Mouse (Mus musculus): ENCODE results near the gene E330009J07Rik. TPM values are rescaled to one million over a fixed set of nuclear protein-coding genes. Genes with fewer than 3 reads are reported as not detected.
A peak's percentile ranks its signal among the peaks of the same experiment; 100 is the strongest.

The E330009J07Rik gene
- 22.4 and 23.6 TPM in 2 replicates for polyA plus RNA-seq (2014; fragmentation: Nextera tagmentation; extraction: Ambion mirVana)

DNA sequence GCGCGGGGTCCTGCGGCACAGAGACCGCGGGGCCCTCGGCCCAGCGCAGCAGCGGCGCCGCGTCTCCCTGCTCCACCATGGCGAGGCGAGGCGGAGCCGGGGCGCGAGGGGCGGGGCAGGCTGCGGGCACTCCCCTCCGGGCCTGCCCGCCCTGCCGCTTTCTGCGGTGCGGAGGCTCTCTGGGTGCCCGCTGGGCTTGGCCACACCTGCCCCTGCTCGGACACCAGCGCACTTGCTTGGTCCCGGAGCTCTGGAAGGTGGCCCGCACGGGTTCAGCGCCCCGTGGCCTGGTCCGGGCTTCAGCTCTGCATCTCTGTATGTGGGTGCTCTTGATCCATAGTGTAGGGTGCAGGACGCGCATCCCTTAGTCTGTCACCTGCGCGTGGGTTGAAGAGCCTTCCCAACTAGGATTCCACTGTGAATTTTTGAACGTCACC, at the start of gene E330009J07Rik:
Gene E330009J07Rik, minus strand, starts transcription at position 89 of the 437 bp plus-strand sequence.
- Histone ChIP-seq H3K4me2 (replicated peaks; ENCODE audit: low read depth, low read length) (peak within 1 kb of the TSS; percentile 54), H3K36me3 (ENCODE audit: control insufficient read depth, insufficient read depth, low read length) (no peaks in the 10 kb centered on the region), H3K27ac (ENCODE audit: low read length) (peak within 1 kb of the TSS; percentile 66; the same call in 1 of the 2 replicates), H3K4me1 (ENCODE audit: control insufficient read depth, insufficient read depth, low read length) (peaks cover 7% of the 10 kb centered on the region; the same call in 1 of the 2 replicates), H3K4me3 (ENCODE audit: low read depth, low read length) (peak within 1 kb of the TSS; percentile 74), H3K27me3 (ENCODE audit: control insufficient read depth, insufficient read depth, low read length) (no peaks in the 10 kb centered on the region), H3K9ac (replicated peaks; ENCODE audit: low read depth, low read length) (peak within 1 kb of the TSS; percentile 69), H3K9me3 (ENCODE audit: control insufficient read depth, low read depth, low read length) (no peaks in the 10 kb centered on the region)
- under 1% methylated on average over 37 of the region's 38 CpGs for WGBS
- peak; percentile 92 for ATAC-seq (ENCODE audit: insufficient number of reproducible peaks, insufficient read depth, low FRiP score, low read depth)

DNA sequence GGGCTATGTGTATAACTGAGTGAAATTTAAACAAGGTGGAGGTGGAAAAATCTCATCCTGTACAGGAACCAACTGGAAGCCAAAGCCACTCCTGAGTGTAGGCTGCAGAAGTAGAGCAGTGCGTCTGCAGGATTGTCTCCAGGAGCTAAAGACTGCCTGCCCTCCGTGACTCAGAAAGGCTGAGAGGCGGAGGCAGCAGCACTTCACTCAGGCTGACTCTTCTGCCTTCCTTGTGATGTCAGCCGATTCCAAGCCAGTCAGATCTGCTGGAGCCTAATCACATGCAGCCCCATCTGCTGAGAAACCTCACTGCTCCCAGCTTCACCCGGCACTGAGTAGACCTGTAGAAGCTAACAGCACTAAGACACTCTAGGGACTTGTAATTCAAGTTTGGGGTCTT, 46.4 kb upstream of the E330009J07Rik start:
- H3K9ac ChIP-seq (replicated peaks; ENCODE audit: low read depth, low read length), result no peak overlapping the region
- H3K27ac ChIP-seq (ENCODE audit: low read length), result no peak overlapping the region
- 87% methylated on average over 5 of the region's 5 CpGs for WGBS
- H3K4me2 ChIP-seq (replicated peaks; ENCODE audit: low read depth, low read length), result no peak overlapping the region
- no peaks in the 10 kb centered on the region for H3K27me3 ChIP-seq (ENCODE audit: control insufficient read depth, insufficient read depth, low read length)
- no peak for ATAC-seq (ENCODE audit: insufficient number of reproducible peaks, insufficient read depth, low FRiP score, low read depth)
- no peaks in the 10 kb centered on the region for H3K9me3 ChIP-seq (ENCODE audit: control insufficient read depth, low read depth, low read length)
- H3K4me3 ChIP-seq (ENCODE audit: low read depth, low read length), result no peak overlapping the region
- no peaks in the 10 kb centered on the region for H3K4me1 ChIP-seq (ENCODE audit: control insufficient read depth, insufficient read depth, low read length)
- H3K36me3 ChIP-seq (ENCODE audit: control insufficient read depth, insufficient read depth, low read length), result peaks cover 42% of the 10 kb centered on the region

DNA sequence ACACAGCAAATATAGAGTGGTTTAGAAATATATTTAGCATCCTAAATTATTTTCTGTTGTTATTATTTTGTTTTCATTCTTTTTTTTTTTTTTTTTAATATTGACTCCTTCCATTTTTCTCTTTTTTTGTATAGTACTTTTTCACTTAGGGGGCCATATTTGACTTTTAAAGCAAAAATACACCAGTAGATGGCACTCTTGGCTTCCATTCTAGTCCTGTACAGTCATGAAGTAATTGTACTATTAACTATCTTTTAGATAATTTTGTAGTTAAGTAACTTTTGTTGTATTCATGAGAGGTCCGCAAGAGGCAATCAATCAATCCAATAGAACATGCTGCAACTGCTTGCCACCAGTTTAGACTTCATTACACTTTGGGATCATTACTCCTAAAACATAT, 43.8 kb upstream of the E330009J07Rik start:
- H3K4me1 ChIP-seq (ENCODE audit: control insufficient read depth, insufficient read depth, low read length), result no peaks in the 10 kb centered on the region
- no peak overlapping the region for H3K27ac ChIP-seq (ENCODE audit: low read length)
- H3K4me3 ChIP-seq (ENCODE audit: low read depth, low read length), result no peak overlapping the region
- peaks cover 63% of the 10 kb centered on the region for H3K36me3 ChIP-seq (ENCODE audit: control insufficient read depth, insufficient read depth, low read length)
- H3K4me2 ChIP-seq (replicated peaks; ENCODE audit: low read depth, low read length), result no peak overlapping the region
- H3K27me3 ChIP-seq (ENCODE audit: control insufficient read depth, insufficient read depth, low read length), result no peaks in the 10 kb centered on the region
- no peaks in the 10 kb centered on the region; the same call in 1 of the 2 replicates for H3K9me3 ChIP-seq (ENCODE audit: control insufficient read depth, low read depth, low read length)
- WGBS, result 72% methylated on average over 1 of the region's 1 CpGs
- no peak overlapping the region for H3K9ac ChIP-seq (replicated peaks; ENCODE audit: low read depth, low read length)
- no peak for ATAC-seq (ENCODE audit: insufficient number of reproducible peaks, insufficient read depth, low FRiP score, low read depth)

DNA sequence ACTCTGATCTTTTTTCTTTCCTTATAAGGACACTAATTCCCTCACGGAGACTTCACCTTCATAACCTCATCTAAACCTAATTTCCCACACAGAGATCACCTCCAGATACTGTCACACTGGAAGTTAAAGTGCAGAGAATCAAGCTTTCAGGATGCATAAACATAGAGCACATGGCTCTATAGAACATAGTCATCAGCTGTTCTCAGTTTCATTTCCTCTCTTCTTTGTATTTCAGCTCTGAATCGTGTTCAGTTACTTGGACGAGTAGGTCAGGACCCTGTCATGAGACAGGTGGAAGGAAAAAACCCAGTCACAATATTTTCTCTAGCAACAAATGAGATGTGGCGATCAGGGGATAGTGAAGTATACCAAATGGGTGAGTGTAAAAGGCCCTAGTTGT, 40.2 kb upstream of the E330009J07Rik start:
- no peak for ATAC-seq (ENCODE audit: insufficient number of reproducible peaks, insufficient read depth, low FRiP score, low read depth)
- no peak overlapping the region for H3K4me3 ChIP-seq (ENCODE audit: low read depth, low read length)
- H3K9me3 ChIP-seq (ENCODE audit: control insufficient read depth, low read depth, low read length), result no peaks in the 10 kb centered on the region; the same call in 1 of the 2 replicates
- H3K4me1 ChIP-seq (ENCODE audit: control insufficient read depth, insufficient read depth, low read length), result peaks cover 4% of the 10 kb centered on the region; the same call in 1 of the 2 replicates
- H3K36me3 ChIP-seq (ENCODE audit: control insufficient read depth, insufficient read depth, low read length), result peaks cover 37% of the 10 kb centered on the region
- H3K27me3 ChIP-seq (ENCODE audit: control insufficient read depth, insufficient read depth, low read length), result no peaks in the 10 kb centered on the region
- H3K4me2 ChIP-seq (replicated peaks; ENCODE audit: low read depth, low read length), result no peak overlapping the region
- WGBS, result 90% methylated on average over 4 of the region's 4 CpGs
- no peak overlapping the region for H3K27ac ChIP-seq (ENCODE audit: low read length)
- no peak overlapping the region for H3K9ac ChIP-seq (replicated peaks; ENCODE audit: low read depth, low read length)

DNA sequence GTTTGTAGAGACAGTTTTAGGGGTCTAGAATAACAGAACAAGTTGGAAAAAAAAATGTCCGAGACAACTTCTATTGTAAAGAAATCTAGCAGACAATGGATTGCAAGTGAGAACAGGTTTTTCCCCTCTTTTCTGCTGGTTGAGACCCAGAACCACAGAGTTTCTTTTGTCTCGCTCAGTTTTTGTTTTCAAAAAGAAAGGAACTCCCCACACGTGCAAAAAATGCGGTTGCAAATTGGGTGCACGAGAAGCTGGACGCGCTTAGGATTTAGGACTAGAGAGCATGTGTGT, 35.7 kb upstream of the E330009J07Rik start:
- WGBS, result 0% methylated on average over 7 of the region's 7 CpGs
- ATAC-seq (ENCODE audit: insufficient number of reproducible peaks, insufficient read depth, low FRiP score, low read depth), result no peak
- no peaks in the 10 kb centered on the region; the same call in 1 of the 2 replicates for H3K9me3 ChIP-seq (ENCODE audit: control insufficient read depth, low read depth, low read length)

DNA sequence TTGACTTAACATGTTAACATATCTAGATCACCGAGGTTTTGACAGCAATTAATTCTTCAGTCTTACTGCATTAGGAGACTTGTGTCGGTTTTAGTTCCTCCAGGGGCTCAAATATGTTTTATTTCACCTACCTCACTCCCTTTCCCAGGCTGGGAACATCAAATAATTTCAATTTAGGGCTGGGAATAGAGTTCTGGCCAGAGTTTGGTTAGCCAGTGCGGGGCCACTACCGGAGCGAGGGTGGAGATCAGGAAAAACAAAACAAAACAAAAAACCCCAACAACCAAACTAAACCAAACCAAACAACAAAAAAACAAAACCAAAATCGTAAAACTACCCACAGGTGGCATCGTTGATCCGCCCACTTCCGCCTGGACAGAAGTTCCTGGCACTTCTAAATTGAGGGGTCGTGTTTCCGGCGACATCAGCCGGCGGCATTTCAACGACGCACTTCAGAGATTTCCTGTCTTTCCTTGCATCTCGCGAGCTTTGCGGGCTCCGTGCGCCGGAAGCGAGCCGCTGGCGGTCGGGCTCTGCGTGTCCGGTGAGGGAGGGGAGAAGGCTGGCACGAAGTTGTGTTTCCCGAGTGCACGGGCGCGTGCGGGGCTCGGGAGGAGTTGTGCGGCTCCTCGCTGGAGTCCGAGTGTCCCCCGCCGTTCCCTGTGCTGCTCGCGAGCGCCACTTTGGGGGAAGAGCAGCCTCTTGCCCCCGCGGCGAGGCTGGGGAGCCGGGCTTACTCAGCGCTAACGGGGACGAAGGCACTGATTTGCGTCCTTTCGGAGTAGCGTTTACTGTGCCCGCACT, 35.2 kb upstream of the E330009J07Rik start, which contains the start of gene Ssbp1:
Gene Ssbp1, plus strand, starts transcription at position 437 of the 804 bp plus-strand sequence.
- ATAC-seq (ENCODE audit: insufficient number of reproducible peaks, insufficient read depth, low FRiP score, low read depth), result peak; percentile 97
- Histone ChIP-seq H3K27me3 (ENCODE audit: control insufficient read depth, insufficient read depth, low read length) (no peaks in the 10 kb centered on the region), H3K4me1 (ENCODE audit: control insufficient read depth, insufficient read depth, low read length) (peaks cover 4% of the 10 kb centered on the region; the same call in 1 of the 2 replicates), H3K36me3 (ENCODE audit: control insufficient read depth, insufficient read depth, low read length) (peaks cover 18% of the 10 kb centered on the region), H3K4me3 (ENCODE audit: low read depth, low read length) (peak within 1 kb of the TSS; percentile 77), H3K4me2 (replicated peaks; ENCODE audit: low read depth, low read length) (peak within 1 kb of the TSS; percentile 67), H3K27ac (ENCODE audit: low read length) (peak within 1 kb of the TSS; percentile 95), H3K9ac (replicated peaks; ENCODE audit: low read depth, low read length) (peak within 1 kb of the TSS; percentile 80), H3K9me3 (ENCODE audit: control insufficient read depth, low read depth, low read length) (no peaks in the 10 kb centered on the region; the same call in 1 of the 2 replicates)
- 1% methylated on average over 54 of the region's 54 CpGs for WGBS

More for the DNA sequence above, 35.7 kb upstream of the E330009J07Rik start:
- Histone ChIP-seq H3K4me2 (replicated peaks; ENCODE audit: low read depth, low read length) (peak overlapping the region; percentile 67), H3K9ac (replicated peaks; ENCODE audit: low read depth, low read length) (peak overlapping the region; percentile 80), H3K27ac (ENCODE audit: low read length) (peak overlapping the region; percentile 95), H3K4me1 (ENCODE audit: control insufficient read depth, insufficient read depth, low read length) (peaks cover 4% of the 10 kb centered on the region; the same call in 1 of the 2 replicates), H3K36me3 (ENCODE audit: control insufficient read depth, insufficient read depth, low read length) (peaks cover 22% of the 10 kb centered on the region), H3K4me3 (ENCODE audit: low read depth, low read length) (peak overlapping the region; percentile 77), H3K27me3 (ENCODE audit: control insufficient read depth, insufficient read depth, low read length) (no peaks in the 10 kb centered on the region)

DNA sequence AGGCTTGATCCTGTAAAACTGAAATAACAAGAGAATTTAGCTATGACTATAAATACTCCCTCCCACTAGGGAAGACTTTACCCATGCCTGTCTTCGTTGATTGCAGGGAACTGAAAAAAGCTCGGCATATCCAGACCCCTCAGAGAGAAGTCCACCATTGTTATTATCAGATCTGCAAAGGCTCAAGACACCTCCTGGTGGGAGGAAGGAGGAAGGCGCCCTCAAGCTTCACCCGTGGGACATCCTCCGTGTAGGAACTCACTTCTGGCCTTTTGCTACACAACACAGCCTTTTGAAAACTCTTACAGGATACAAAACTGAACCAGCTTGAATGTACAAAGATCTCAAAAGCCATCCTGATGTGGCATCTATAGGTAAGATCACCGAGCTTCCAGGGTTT, 29.8 kb upstream of the E330009J07Rik start:
- Histone ChIP-seq H3K27me3 (ENCODE audit: control insufficient read depth, insufficient read depth, low read length) (no peaks in the 10 kb centered on the region), H3K9ac (replicated peaks; ENCODE audit: low read depth, low read length) (no peak overlapping the region), H3K27ac (ENCODE audit: low read length) (no peak overlapping the region), H3K9me3 (ENCODE audit: control insufficient read depth, low read depth, low read length) (no peaks in the 10 kb centered on the region), H3K4me3 (ENCODE audit: low read depth, low read length) (no peak overlapping the region), H3K36me3 (ENCODE audit: control insufficient read depth, insufficient read depth, low read length) (no peaks in the 10 kb centered on the region), H3K4me1 (ENCODE audit: control insufficient read depth, insufficient read depth, low read length) (no peaks in the 10 kb centered on the region), H3K4me2 (replicated peaks; ENCODE audit: low read depth, low read length) (no peak overlapping the region)
- ATAC-seq (ENCODE audit: insufficient number of reproducible peaks, insufficient read depth, low FRiP score, low read depth), result no peak
- WGBS, result 43% methylated on average over 6 of the region's 6 CpGs

DNA sequence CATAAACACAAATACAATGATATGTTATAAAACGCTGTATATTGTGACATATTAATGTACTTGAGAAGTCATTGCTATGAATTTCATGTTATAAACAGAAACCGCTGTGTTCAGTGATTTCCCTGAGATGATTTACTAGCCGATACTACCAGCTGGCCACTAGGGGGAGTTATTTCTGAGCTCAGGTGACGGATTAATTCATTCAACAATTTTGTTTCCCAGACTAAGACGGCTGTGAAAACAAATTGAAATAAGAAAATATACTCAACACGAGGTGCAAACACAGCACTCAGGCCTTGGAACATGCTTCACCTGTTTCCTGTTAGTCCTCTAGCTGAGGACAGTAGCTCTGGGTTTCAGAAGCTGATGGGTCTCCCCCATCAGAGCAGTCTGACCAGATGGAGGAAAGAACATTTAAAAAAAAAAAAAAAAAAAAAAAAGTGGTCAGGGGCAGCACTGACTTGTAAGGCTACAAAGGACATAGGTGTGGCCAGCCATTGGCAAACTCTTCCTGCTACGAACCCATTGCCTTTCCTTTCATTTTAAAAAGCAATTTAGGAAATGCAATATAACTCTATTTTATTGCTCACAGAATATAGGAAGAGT, 18.6 kb upstream of the E330009J07Rik start:
- ATAC-seq (ENCODE audit: insufficient number of reproducible peaks, insufficient read depth, low FRiP score, low read depth), result no peak
- no peaks in the 10 kb centered on the region for H3K36me3 ChIP-seq (ENCODE audit: control insufficient read depth, insufficient read depth, low read length)
- no peaks in the 10 kb centered on the region for H3K4me1 ChIP-seq (ENCODE audit: control insufficient read depth, insufficient read depth, low read length)
- no peaks in the 10 kb centered on the region for H3K27me3 ChIP-seq (ENCODE audit: control insufficient read depth, insufficient read depth, low read length)
- no peak overlapping the region for H3K4me3 ChIP-seq (ENCODE audit: low read depth, low read length)
- no peak overlapping the region for H3K27ac ChIP-seq (ENCODE audit: low read length)
- no peaks in the 10 kb centered on the region for H3K9me3 ChIP-seq (ENCODE audit: control insufficient read depth, low read depth, low read length)
- no peak overlapping the region for H3K4me2 ChIP-seq (replicated peaks; ENCODE audit: low read depth, low read length)
- no peak overlapping the region for H3K9ac ChIP-seq (replicated peaks; ENCODE audit: low read depth, low read length)
- 26% methylated on average over 7 of the region's 7 CpGs for WGBS
